Mouse (Mus musculus) brown adipose tissue, adult 24 weeks (tissue): ENCODE data around the gene Tbx10. TPM values are rescaled to one million over a fixed set of nuclear protein-coding genes. Genes with fewer than 3 reads are reported as not detected.

Experiments
- H3K27ac ChIP-seq: fragments of 200-500 bp; replicated peaks from 2 replicates; pipeline ENCODE4 v1.5.1; 2012; ENCODE audit warnings: low read depth, mild to moderate bottlenecking, low read length
- H3K4me1 ChIP-seq: fragments of 200-500 bp; 2 replicates; pipeline ENCODE4 v1.6.1; 2012; ENCODE audit warnings: low read length, mixed read lengths; ENCODE audit not compliant: control insufficient read depth, insufficient read depth, insufficient read length
- H3K4me3 ChIP-seq: fragments of 200-500 bp; 2 replicates; pipeline ENCODE4 v1.5.1; 2012; ENCODE audit warnings: low read depth, mild to moderate bottlenecking, low read length, moderate library complexity; ENCODE audit not compliant: insufficient read depth
- polyA plus RNA-seq: library from polyadenylated mRNA; stranded (reverse); fragments of >200 nt; gene quantifications from 2 replicates; pipeline ENCODE4 v1.2.4, GENCODE M21; 2012; ENCODE audit not compliant: missing spikeins, insufficient read depth, insufficient read length

Gene Tbx10
- polyA plus RNA-seq, 1 experiment, result not detected

- H3K4me1 ChIP-seq, result peaks cover 8% of the 10 kb centered on the region
- no peak overlapping the region for H3K27ac ChIP-seq
- no peak overlapping the region for H3K4me3 ChIP-seq
Observed at GRCm38 (mm10) chr19:3991562-3991961, 990 bp upstream of the Tbx10 start.

GRCm38 (mm10) chr19:3991966-3992365, 586 bp upstream of the Tbx10 start:
- H3K27ac ChIP-seq, result no peak overlapping the region
- H3K4me3 ChIP-seq, result no peak overlapping the region
- peaks cover 4% of the 10 kb centered on the region for H3K4me1 ChIP-seq

- H3K27ac ChIP-seq, result no peak overlapping the region
- no peak overlapping the region for H3K4me3 ChIP-seq
- H3K4me1 ChIP-seq, result no peaks in the 10 kb centered on the region
Observed at GRCm38 (mm10) chr19:3994932-3995331, 2.4 kb downstream of the Tbx10 start.

- no peaks in the 10 kb centered on the region for H3K4me1 ChIP-seq
- H3K27ac ChIP-seq, result no peak overlapping the region
- no peak overlapping the region for H3K4me3 ChIP-seq
Observed at GRCm38 (mm10) chr19:3995505-3995904, 3.0 kb downstream of the Tbx10 start.

- H3K27ac ChIP-seq, result no peak overlapping the region
- peaks cover 3% of the 10 kb centered on the region for H3K4me1 ChIP-seq
- no peak overlapping the region for H3K4me3 ChIP-seq
Observed at GRCm38 (mm10) chr19:3996106-3996505, 3.6 kb downstream of the Tbx10 start.

GRCm38 (mm10) chr19:3996747-3997146, 4.2 kb downstream of the Tbx10 start:
- no peak overlapping the region for H3K27ac ChIP-seq
- peaks cover 5% of the 10 kb centered on the region for H3K4me1 ChIP-seq
- no peak overlapping the region for H3K4me3 ChIP-seq

GRCm38 (mm10) chr19:3997231-3997630, 4.7 kb downstream of the Tbx10 start:
- H3K4me1 ChIP-seq, result peaks cover 5% of the 10 kb centered on the region
- H3K4me3 ChIP-seq, result no peak overlapping the region
- no peak overlapping the region for H3K27ac ChIP-seq

GRCm38 (mm10) chr19:3998335-3998734, 5.8 kb downstream of the Tbx10 start:
- no peak overlapping the region for H3K27ac ChIP-seq
- no peak overlapping the region for H3K4me3 ChIP-seq
- H3K4me1 ChIP-seq, result peaks cover 5% of the 10 kb centered on the region

- Histone ChIP-seq H3K4me3 (peak overlapping the region; percentile 57), H3K27ac (peak overlapping the region; percentile 71; the same call in 1 of the 2 replicates), H3K4me1 (peaks cover 5% of the 10 kb centered on the region)
Observed at GRCm38 (mm10) chr19:3999121-3999730, 6.7 kb downstream of the Tbx10 start.

- peak within 1 kb of the TSS; percentile 74 for H3K4me3 ChIP-seq
- peak within 1 kb of the TSS; percentile 89 for H3K27ac ChIP-seq
Observed at GRCm38 (mm10) chr19:4000119-4000900, 7.8 kb downstream of the Tbx10 start, which contains the start of the genes Nudt8 and Gm49405. Gene Nudt8 (plus strand): TSS chr19:4000580. Gene Gm49405 (plus strand): TSS chr19:4000626.

GRCm38 (mm10) chr19:4000949-4001525, 8.5 kb downstream of the Tbx10 start:
- Histone ChIP-seq H3K4me1 (peaks cover 5% of the 10 kb centered on the region), H3K4me3 (peak overlapping the region; percentile 74), H3K27ac (peak overlapping the region; percentile 61; the same call in 1 of the 2 replicates)

More at GRCm38 (mm10) chr19:4000119-4000900, 7.8 kb downstream of the Tbx10 start, which contains the start of the genes Nudt8 and Gm49405:
- peaks cover 5% of the 10 kb centered on the region for H3K4me1 ChIP-seq

GRCm38 (mm10) chr19:4001752-4002151, 9.2 kb downstream of the Tbx10 start:
- H3K4me3 ChIP-seq, result no peak overlapping the region
- H3K4me1 ChIP-seq, result peaks cover 5% of the 10 kb centered on the region
- no peak overlapping the region for H3K27ac ChIP-seq

GRCm38 (mm10) chr19:4003112-4003511, 10.6 kb downstream of the Tbx10 start, which contains the start of gene Doc2g:
Gene Doc2g (plus strand): TSS chr19:4003313.
- Histone ChIP-seq H3K27ac (no peak within 1 kb of the TSS), H3K4me3 (no peak within 1 kb of the TSS), H3K4me1 (peaks cover 5% of the 10 kb centered on the region)

GRCm38 (mm10) chr19:4003641-4004040, 11.1 kb downstream of the Tbx10 start:
- H3K4me3 ChIP-seq, result no peak overlapping the region
- no peak overlapping the region for H3K27ac ChIP-seq
- peaks cover 5% of the 10 kb centered on the region for H3K4me1 ChIP-seq

- H3K4me1 ChIP-seq, result peaks cover 5% of the 10 kb centered on the region
Observed at GRCm38 (mm10) chr19:4004331-4004730, 11.8 kb downstream of the Tbx10 start.

More at GRCm38 (mm10) chr19:4004331-4004730, 11.8 kb downstream of the Tbx10 start:
- H3K4me3 ChIP-seq, result no peak overlapping the region
- no peak overlapping the region for H3K27ac ChIP-seq
